Mouse (Mus musculus) spleen, adult 12 weeks (tissue): ENCODE data around the gene Krtap10-10.

ENCODE experiments used
- DNase-seq: peaks from one replicate; pipeline ENCODE4 v3.0.0; 2022; ENCODE audit warnings: low spot score

Krtap10-10 gene

DNA sequence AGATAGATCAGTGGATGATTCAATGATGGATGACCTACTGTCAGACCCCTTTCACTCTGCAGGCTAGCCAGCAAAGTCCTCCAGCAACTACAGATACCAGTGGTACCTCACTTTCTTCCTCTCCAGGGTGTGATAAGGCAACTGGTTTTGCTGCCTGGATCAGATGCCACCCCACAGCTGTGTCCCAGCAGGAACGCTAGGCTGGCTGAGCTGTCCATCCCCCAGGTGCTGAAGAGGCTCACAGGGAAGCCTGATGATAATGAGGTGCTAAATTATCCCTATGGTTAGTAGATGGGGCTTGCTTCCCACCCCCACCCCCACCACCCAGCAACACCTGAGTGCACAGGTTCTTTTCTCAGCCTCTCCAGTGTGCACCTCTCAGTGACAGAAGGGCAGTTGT, 31.8 kb downstream of the Krtap10-10 start:
- no peak for DNase-seq

DNA sequence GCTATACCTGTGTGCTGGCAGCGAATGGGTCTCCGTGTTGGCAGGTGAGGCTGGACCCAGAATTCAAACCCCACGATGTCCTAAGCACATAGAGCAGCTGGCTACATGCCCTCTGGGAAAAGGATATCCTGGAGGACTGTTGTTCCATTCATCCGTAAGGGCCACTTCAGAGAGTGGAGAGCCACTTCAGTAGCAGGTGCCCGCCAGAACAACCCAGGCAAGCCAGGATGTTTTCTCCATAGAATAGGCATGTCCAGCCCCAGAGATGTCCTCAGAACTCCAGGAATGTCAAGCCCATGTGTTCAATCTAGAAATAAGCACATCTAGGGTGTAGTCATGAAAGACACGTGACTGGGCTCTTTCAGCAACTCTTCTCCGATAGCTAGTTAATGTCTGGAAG, 33.9 kb downstream of the Krtap10-10 start:
- no peak for DNase-seq

DNA sequence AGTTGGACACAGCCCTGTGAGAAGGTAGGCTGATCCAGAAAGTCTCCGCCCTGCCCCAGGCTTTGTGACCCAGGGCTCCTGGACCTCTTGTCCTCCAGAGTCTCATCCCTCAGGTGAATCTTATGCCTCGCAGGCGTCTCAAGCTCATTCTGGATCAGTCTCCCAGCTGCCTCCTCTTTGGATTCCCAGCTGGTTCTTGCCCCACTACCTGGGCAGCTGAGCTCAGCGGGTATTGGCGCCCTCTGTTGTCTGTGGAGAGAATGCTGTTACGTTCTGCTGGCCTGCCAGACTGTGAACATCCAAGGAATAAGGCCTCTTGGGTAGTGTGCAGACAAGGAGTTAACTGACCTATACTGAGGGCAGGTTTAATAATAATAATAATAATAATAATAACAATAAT, 43.2 kb downstream of the Krtap10-10 start:
- no peak for DNase-seq

DNA sequence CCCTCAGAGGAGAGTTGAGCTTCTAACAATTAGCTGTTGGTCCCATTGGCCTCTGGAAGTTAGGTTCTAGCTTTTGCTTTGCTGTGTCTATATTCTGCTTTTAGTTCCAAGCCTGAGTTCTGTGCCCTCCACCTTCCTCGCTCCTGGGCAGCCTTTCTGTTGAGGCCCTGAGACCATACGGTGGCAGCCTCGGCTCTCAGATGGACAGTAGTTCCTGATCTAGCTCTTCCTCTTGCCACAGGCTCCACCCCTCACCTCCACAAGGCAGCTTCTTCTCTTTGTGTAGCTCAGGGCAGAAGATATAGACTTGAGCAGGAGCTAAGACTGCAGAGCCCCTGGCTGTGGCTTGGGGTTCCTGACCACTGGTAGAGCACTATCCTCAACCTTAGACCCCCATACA, 44.6 kb downstream of the Krtap10-10 start:
- no peak for DNase-seq

DNA sequence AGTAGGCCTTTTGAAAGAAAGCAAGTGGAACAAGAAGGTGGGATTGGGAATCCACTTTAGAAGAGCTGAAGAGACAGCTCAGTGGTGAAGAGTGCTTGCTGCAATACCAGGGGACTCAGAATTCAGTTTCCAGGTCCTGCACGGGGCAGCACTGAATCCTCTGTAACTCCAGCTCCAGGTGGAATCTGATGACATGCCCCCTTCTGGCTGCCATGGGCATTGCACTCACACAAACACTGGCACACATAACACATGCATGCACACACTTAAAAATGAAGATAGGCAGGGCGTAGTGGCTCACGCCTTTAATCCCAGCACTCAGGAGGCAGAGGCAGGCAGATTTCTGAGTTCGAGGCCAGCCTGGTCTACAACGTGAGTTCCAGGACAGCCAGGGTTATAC, 46.8 kb downstream of the Krtap10-10 start:
- DNase-seq = no peak

DNA sequence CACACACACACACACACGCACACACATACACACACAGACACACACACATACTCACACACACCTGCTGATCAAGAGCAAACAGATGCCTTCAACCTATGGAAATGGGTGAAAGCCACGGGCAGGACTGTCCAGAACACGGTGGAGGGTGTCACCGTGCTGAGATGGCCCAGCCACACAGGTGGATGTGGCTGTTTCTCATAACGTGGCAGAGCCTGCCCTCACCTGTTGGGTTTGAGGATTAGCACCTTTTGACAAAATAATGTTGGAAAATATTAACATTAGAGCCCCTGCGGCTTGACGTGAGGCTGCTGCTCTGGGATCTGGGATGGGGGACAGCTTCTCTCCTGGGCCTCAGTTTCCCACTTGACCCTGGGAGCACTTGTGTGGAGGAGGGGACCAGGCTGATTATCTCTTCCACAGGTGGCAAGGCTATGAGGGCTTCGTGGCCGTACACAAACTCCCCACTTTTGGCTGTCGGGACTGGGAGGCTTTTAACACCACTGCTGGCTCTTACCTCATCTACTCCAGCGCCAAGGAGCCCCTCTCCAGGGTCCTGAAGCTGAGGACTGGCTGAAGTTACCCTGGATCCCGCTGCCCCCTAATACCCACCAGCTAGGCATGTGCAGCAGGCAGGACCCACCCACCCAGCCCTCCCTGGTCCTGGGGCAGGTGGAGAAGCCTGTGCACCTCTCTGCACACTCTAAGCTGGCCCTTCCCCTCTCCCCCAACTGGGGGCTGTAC, 50.4 kb downstream of the Krtap10-10 start:
- DNase-seq = no peak
